Mouse (Mus musculus) kidney, embryonic 16.5 days (tissue): ENCODE measurements around the gene Gpatch11. TPM values are rescaled to one million over a fixed set of nuclear protein-coding genes. Genes with fewer than 3 reads are reported as not detected.
A peak's percentile ranks its signal among the peaks of the same experiment; 100 is the strongest.

Experiments used
- ATAC-seq: fragments of 200-750 bp; cut with Nextera tagmentation; 2 replicates; pipeline ENCODE4 v1.8.0; 2017; ENCODE audit warnings: moderate TSS enrichment; ENCODE audit not compliant: low FRiP score, low TSS enrichment
- H3K27ac ChIP-seq: fragments of 300-500 bp; sonication (generic); 2 replicates; pipeline ENCODE4 v1.5.1; 2014; ENCODE audit warnings: low read length
- H3K27me3 ChIP-seq: fragments of 300-500 bp; sonication (generic); 2 replicates; pipeline ENCODE4 v1.6.1; 2014; ENCODE audit warnings: low read length, control low read depth, mixed read lengths; ENCODE audit not compliant: insufficient read depth
- H3K36me3 ChIP-seq: fragments of 300-500 bp; sonication (generic); 2 replicates; pipeline ENCODE4 v1.6.1; 2014; ENCODE audit warnings: low read length, control low read depth, mixed read lengths; ENCODE audit not compliant: insufficient read depth
- H3K4me1 ChIP-seq: fragments of 300-500 bp; sonication (generic); 2 replicates; pipeline ENCODE4 v1.6.1; 2014; ENCODE audit warnings: low read length, control low read depth, mixed read lengths; ENCODE audit not compliant: insufficient read depth
- H3K4me2 ChIP-seq: fragments of 300-500 bp; sonication (generic); replicated peaks from 2 replicates; pipeline ENCODE4 v1.6.1; 2014; ENCODE audit warnings: low read depth, low read length
- H3K4me3 ChIP-seq: fragments of 300-500 bp; sonication (generic); 2 replicates; pipeline ENCODE4 v1.5.1; 2014; ENCODE audit warnings: mild to moderate bottlenecking, low read length
- H3K9ac ChIP-seq: fragments of 300-500 bp; sonication (generic); replicated peaks from 2 replicates; pipeline ENCODE4 v1.6.1; 2014; ENCODE audit warnings: low read length
- H3K9me3 ChIP-seq: fragments of 300-500 bp; sonication (generic); 2 replicates; pipeline ENCODE4 v1.6.1; 2016; ENCODE audit warnings: low read length, control low read depth
- WGBS: fragments of 180-500 bp; shearing (Covaris S2); extraction: QIAGEN DNeasy Blood & Tissue Kit; methylation state at CpG from one replicate; pipeline ENCODE4 v1.1.7; 2014; 5-methylcytosine and 5-hydroxymethylcytosine counted together
- polyA plus RNA-seq: library from polyadenylated mRNA; unstranded; fragments of >200 nt; fragmentation: Nextera tagmentation; extraction: Ambion mirVana; gene quantifications from 2 replicates; pipeline ENCODE4 v1.2.1, GENCODE M21; 2015

Gpatch11 gene
- polyA plus RNA-seq, 1 experiment from 2014 or later: 40.5 TPM

DNA sequence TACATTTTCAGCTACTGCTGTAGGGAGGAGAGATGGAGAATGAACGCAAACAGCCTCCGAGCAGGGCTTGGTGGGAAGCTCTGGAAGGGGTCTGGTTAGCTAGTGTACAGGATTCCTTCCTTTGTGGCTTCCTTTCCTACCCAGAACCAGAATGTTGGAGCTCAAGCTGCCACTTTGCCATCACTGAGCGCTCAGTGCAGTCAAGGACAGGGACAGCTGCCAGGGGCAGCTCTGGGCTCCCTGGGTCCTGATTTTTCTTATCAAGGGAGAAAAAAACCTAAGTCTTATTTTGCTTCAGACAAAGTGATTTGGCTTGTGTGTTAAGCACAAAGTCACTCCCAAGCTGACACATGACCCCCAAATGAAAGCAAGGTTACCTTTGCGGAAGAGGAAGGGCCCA is 53.2 kb downstream of the Gpatch11 start:
- no peak overlapping the region for H3K4me3 ChIP-seq
- H3K9ac ChIP-seq: no peak overlapping the region
- H3K36me3 ChIP-seq: no peaks in the 10 kb centered on the region
- H3K27ac ChIP-seq: no peak overlapping the region
- H3K27me3 ChIP-seq: no peaks in the 10 kb centered on the region
- WGBS: 86% methylated on average over 4 of the region's 4 CpGs
- H3K4me2 ChIP-seq: no peak overlapping the region
- peaks cover 3% of the 10 kb centered on the region; the same call in 1 of the 2 replicates for H3K9me3 ChIP-seq
- no peak for ATAC-seq
- H3K4me1 ChIP-seq: no peaks in the 10 kb centered on the region

DNA sequence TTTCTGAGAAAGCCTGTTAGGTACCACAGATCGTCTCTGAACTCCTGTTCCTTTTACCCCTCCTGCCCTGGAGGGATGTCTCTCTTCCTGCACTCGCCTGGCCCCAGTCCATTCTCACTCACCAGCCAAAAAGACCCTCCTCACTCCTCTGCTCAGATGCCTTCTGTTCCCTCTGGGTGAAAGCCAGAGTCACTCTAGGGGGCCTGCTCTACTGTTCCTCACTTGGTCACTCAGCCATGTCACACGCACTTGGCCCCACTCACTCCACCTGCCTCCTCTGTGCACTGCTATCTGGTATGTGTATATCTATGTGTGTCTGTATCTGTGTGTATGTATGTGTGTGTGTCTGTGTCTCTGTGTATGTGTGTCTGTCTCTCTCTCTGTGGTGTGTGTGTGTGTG is 53.8 kb downstream of the Gpatch11 start:
- H3K4me1 ChIP-seq: no peaks in the 10 kb centered on the region

DNA sequence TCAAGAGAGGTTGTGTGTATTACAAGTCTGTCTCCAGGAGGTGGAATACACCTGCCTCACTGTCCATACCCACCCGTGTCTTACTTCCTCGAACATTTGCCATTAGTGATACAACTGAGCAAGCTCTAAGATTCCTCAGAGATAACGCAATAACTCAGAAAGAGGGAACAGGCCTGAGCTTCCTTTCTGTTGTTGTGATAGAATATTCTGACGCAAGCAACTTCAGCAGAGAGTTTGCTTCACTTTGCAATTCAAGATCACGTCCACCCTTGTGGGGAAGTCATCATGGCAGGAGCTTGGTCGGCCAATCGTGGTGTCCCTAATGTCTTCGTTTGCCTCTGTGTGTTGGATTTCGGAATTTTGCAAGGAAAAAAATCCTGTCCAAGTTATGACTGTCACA is 55.7 kb downstream of the Gpatch11 start:
- Histone ChIP-seq H3K9ac (no peak overlapping the region), H3K27me3 (no peaks in the 10 kb centered on the region), H3K27ac (no peak overlapping the region), H3K36me3 (no peaks in the 10 kb centered on the region), H3K4me2 (no peak overlapping the region), H3K4me1 (no peaks in the 10 kb centered on the region), H3K4me3 (no peak overlapping the region), H3K9me3 (no peaks in the 10 kb centered on the region)
- no peak for ATAC-seq
- WGBS: 85% methylated on average over 9 of the region's 9 CpGs

More for the DNA sequence above, 53.8 kb downstream of the Gpatch11 start:
- Histone ChIP-seq H3K9me3 (peaks cover 3% of the 10 kb centered on the region; the same call in 1 of the 2 replicates), H3K36me3 (no peaks in the 10 kb centered on the region), H3K4me2 (no peak overlapping the region), H3K4me3 (no peak overlapping the region), H3K27ac (no peak overlapping the region), H3K27me3 (no peaks in the 10 kb centered on the region), H3K9ac (no peak overlapping the region)
- WGBS: 38% methylated on average over 3 of the region's 3 CpGs
- ATAC-seq: no peak

DNA sequence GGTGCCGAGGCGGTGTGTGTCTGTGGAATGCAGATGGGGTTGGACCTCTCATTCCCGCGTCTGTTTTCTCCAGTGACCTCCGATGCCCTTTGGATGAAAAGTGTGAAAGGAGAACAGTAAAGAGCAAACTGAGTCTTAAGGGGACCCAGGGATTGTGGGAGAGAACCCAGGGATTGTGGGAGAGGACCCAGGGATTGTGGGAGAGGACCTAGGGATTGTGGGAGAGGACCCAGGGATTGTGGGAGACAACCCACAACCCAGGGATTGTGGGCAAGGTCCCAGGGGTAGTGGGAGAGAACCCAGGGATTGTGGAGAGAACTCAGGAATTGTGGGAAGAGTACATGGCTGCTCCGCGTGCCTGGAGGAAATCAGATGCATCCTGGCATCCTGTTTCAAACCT is 59.6 kb downstream of the Gpatch11 start:
- Histone ChIP-seq H3K36me3 (no peaks in the 10 kb centered on the region), H3K27me3 (no peaks in the 10 kb centered on the region), H3K4me1 (no peaks in the 10 kb centered on the region), H3K27ac (no peak overlapping the region), H3K4me2 (peak overlapping the region; percentile 47; the same call in 1 of the 2 replicates), H3K4me3 (no peak overlapping the region), H3K9me3 (no peaks in the 10 kb centered on the region), H3K9ac (0 out of 2 replicates have a peak overlapping the region, but pooled peaks have one; percentile 52)
- ATAC-seq: no peak
- 78% methylated on average over 7 of the region's 7 CpGs for WGBS

GRCm38 (mm10) chr17:78895394-78895793 is 60.0 kb downstream of the Gpatch11 start:
- H3K27ac ChIP-seq: no peak overlapping the region
- H3K4me3 ChIP-seq: peak overlapping the region; percentile 18; the same call in 1 of the 2 replicates
- H3K9ac ChIP-seq: peak overlapping the region; percentile 52; the same call in 1 of the 2 replicates
- no peaks in the 10 kb centered on the region for H3K27me3 ChIP-seq
- no peaks in the 10 kb centered on the region for H3K9me3 ChIP-seq
- ATAC-seq: peak; percentile 49; the same call in 1 of the 2 replicates
- peak overlapping the region; percentile 47 for H3K4me2 ChIP-seq
- no peaks in the 10 kb centered on the region for H3K4me1 ChIP-seq
- 23% methylated on average over 8 of the region's 8 CpGs for WGBS
- no peaks in the 10 kb centered on the region for H3K36me3 ChIP-seq

Other genes starting within 250 kb of the Gpatch11 start
- 5.2 and 6.1 TPM in 2 replicates for gene Strn, start 98.4 kb upstream of the Gpatch11 start, polyA plus RNA-seq
- 13.0 and 14.7 TPM in 2 replicates for gene Heatr5b, start 203 bp upstream of the Gpatch11 start, polyA plus RNA-seq
- 8.8 and 9.6 TPM in 2 replicates for gene Eif2ak2, start 47.0 kb downstream of the Gpatch11 start, polyA plus RNA-seq
- 0.23 TPM in 1 of 2 replicates, not detected in the other for gene Sult6b1, start 71.4 kb downstream of the Gpatch11 start, polyA plus RNA-seq
- 96.5 and 98.1 TPM in 2 replicates for gene Cebpzos, start 80.9 kb downstream of the Gpatch11 start, polyA plus RNA-seq
- gene Cebpz, start 101.5 kb downstream of the Gpatch11 start, polyA plus RNA-seq: 46.8 and 56.7 TPM in 2 replicates
- gene Ndufaf7, start 101.6 kb downstream of the Gpatch11 start, polyA plus RNA-seq: 64.4 and 66.3 TPM in 2 replicates
- 41.4 and 43.4 TPM in 2 replicates for gene Prkd3, start 185.2 kb downstream of the Gpatch11 start, polyA plus RNA-seq
- 4.2 and 5.4 TPM in 2 replicates for gene Qpct, start 216.3 kb downstream of the Gpatch11 start, polyA plus RNA-seq